Mouse (Mus musculus): ENCODE data around the gene Mtmr11.
"Not testable (repeated sequence)": the region's sequence is repeated elsewhere in the genome, so short reads cannot be mapped to it uniquely, and the experiment has no call there.

DNA sequence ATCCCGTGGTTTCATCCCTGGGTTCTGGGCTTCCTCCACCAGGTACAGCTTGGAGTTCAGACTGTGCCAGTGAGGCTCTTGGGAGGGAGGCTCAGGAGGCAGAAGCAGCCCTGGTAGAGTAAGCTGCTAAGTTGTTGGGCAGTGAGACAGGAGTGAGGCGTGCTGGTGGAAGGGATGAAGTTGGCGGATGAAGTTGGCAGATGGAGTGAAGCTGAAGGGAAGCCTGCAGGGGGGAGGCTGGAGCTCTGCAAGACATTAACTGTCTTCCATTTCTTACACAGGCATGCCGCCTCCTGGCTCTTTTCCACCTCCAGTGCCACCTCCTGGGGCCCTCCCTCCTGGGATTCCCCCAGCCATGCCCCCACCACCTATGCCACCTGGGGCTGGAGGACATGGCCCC is 12.2 kb downstream of the Mtmr11 start:
- TF ChIP-seq CHD2 (IDR thresholded peaks at IDR 0.05; ENCODE audit: low read depth, low read length); HCFC1 (IDR thresholded peaks at IDR 0.05; ENCODE audit: borderline replicate concordance, insufficient read depth, low read length); ZNF384 (IDR thresholded peaks at IDR 0.05; ENCODE audit: low read depth, low read length); MAFK (IDR thresholded peaks at IDR 0.05; ENCODE audit: insufficient read depth, low read depth, low read length): not testable (repeated sequence)
